Mouse (Mus musculus) kidney, embryonic 16.5 days (tissue): ENCODE results near the gene Atrx. TPM values are rescaled to one million over a fixed set of nuclear protein-coding genes. Genes with fewer than 3 reads are reported as not detected.
"Not testable (repeated sequence)": the region's sequence is repeated elsewhere in the genome, so short reads cannot be mapped to it uniquely, and the experiment has no call there.

Experiments
- ATAC-seq: fragments of 200-750 bp; cut with Nextera tagmentation; 2 replicates; pipeline ENCODE4 v1.8.0; 2017; ENCODE audit warnings: moderate TSS enrichment; ENCODE audit not compliant: low FRiP score, low TSS enrichment
- H3K27ac ChIP-seq: fragments of 300-500 bp; sonication (generic); 2 replicates; pipeline ENCODE4 v1.5.1; 2014; ENCODE audit warnings: low read length
- H3K27me3 ChIP-seq: fragments of 300-500 bp; sonication (generic); 2 replicates; pipeline ENCODE4 v1.6.1; 2014; ENCODE audit warnings: low read length, control low read depth, mixed read lengths; ENCODE audit not compliant: insufficient read depth
- H3K36me3 ChIP-seq: fragments of 300-500 bp; sonication (generic); 2 replicates; pipeline ENCODE4 v1.6.1; 2014; ENCODE audit warnings: low read length, control low read depth, mixed read lengths; ENCODE audit not compliant: insufficient read depth
- H3K4me1 ChIP-seq: fragments of 300-500 bp; sonication (generic); 2 replicates; pipeline ENCODE4 v1.6.1; 2014; ENCODE audit warnings: low read length, control low read depth, mixed read lengths; ENCODE audit not compliant: insufficient read depth
- H3K4me2 ChIP-seq: fragments of 300-500 bp; sonication (generic); replicated peaks from 2 replicates; pipeline ENCODE4 v1.6.1; 2014; ENCODE audit warnings: low read depth, low read length
- H3K4me3 ChIP-seq: fragments of 300-500 bp; sonication (generic); 2 replicates; pipeline ENCODE4 v1.5.1; 2014; ENCODE audit warnings: mild to moderate bottlenecking, low read length
- H3K9ac ChIP-seq: fragments of 300-500 bp; sonication (generic); replicated peaks from 2 replicates; pipeline ENCODE4 v1.6.1; 2014; ENCODE audit warnings: low read length
- H3K9me3 ChIP-seq: fragments of 300-500 bp; sonication (generic); 2 replicates; pipeline ENCODE4 v1.6.1; 2016; ENCODE audit warnings: low read length, control low read depth
- WGBS: fragments of 180-500 bp; shearing (Covaris S2); extraction: QIAGEN DNeasy Blood & Tissue Kit; methylation state at CpG from one replicate; pipeline ENCODE4 v1.1.7; 2014; 5-methylcytosine and 5-hydroxymethylcytosine counted together
- polyA plus RNA-seq: library from polyadenylated mRNA; unstranded; fragments of >200 nt; fragmentation: Nextera tagmentation; extraction: Ambion mirVana; gene quantifications from 2 replicates; pipeline ENCODE4 v1.2.1, GENCODE M21; 2015

The Atrx gene
- polyA plus RNA-seq, 1 experiment from 2014 or later, result 174 TPM

DNA sequence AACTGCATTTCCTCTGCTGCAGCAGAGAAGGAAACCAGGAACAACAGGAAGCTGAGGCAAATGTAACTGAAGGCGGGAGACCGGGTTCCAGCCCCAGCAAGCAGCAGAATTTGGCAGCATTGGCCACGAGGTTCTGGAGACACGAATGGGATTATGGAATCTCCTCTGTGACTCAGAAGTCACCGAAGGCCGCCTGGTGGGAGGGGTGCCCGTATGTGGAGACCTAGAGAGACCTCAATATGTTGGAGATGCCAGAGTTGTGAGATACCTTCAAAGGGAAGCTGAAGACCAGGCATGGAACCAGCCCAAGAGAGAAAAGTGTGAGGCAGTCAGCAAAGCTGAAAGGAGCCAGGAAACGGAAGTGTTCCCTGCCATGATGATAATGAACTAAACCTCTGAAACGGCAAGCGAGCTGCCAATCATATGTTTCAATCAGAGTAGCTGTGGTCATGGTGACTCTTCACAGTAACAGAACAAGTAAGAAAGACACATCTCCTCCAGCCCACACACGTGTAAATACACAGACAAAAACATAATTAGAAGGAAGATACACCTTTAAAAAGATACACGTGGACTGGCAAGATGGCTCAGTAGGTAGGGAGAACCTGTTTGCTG is 3.0 kb downstream of the Atrx start:
- no peaks in the 10 kb centered on the region for H3K27me3 ChIP-seq
- peaks cover 3% of the 10 kb centered on the region; the same call in 1 of the 2 replicates for H3K9me3 ChIP-seq
- WGBS, result 59% methylated on average over 12 of the region's 12 CpGs
- H3K4me1 ChIP-seq, result peaks cover 8% of the 10 kb centered on the region; the same call in 1 of the 2 replicates
- peak overlapping the region; percentile 57 for H3K4me2 ChIP-seq
- H3K4me3 ChIP-seq, result peak overlapping the region; percentile 11
- H3K36me3 ChIP-seq, result no peaks in the 10 kb centered on the region
- H3K27ac ChIP-seq, result no peak overlapping the region
- no peak overlapping the region for H3K9ac ChIP-seq
- ATAC-seq, result no peak

DNA sequence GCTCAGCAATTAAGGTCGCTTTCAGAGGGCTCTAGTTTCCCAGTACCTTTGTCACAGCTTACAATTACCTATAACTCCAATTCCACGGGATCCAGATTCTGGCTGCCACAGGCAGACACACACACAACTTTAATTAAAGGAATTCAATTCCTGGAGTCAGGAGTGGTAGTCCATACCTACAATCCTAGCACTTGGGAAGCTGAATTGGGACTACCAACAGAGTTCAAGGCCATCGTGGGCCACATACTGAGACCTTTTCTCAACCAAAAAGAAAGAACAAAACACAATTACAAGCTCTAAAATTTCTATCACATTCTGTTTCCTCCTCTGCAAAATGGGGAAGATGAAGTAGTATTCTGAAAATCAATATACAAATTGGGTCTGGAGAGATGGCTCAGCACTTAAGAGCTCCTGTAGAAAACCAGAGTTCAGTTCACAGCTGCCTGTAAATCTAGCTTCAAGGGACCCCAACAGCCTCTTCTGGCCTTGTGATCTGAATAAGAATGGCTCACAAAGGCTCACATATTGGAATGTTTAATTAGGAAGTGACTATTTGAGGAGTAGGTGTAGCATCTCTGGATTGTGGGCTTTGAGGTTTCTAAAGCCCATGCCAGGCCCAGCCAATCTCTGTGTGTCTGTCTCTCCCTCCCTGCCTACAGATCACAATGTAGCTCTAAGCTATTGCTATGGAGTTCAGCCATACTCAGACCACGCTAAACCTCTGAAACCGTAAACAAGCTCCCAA is 4.7 kb downstream of the Atrx start:
- no peak for ATAC-seq
- Histone ChIP-seq H3K9ac (no peak overlapping the region), H3K36me3 (no peaks in the 10 kb centered on the region), H3K4me1 (peaks cover 8% of the 10 kb centered on the region; the same call in 1 of the 2 replicates), H3K27ac (no peak overlapping the region), H3K4me2 (no peak overlapping the region), H3K27me3 (no peaks in the 10 kb centered on the region), H3K9me3 (peaks cover 3% of the 10 kb centered on the region; the same call in 1 of the 2 replicates), H3K4me3 (no peak overlapping the region)
- 87% methylated on average over 5 of the region's 5 CpGs for WGBS

DNA sequence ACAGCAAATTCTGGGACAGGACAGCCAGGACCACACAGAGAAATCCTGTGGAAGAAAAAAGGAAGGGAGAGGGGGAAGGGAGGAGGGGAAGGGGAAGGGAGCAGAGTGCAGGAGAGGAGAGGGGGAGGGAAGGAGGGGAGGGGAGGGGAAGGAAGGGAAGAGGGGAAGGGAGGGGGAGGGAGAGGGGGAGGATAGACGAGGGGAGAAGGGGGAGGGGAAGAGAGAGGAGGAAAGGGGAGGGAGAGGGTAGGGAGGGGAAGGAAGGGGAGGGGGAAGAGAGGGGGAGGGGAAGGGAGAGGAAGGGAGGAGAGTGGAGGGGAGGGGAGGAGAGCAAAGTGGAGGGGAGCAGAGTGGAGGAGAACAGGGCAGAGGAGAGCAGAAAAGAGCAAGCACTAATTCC is 5.3 kb downstream of the Atrx start:
- no peak overlapping the region for H3K9ac ChIP-seq
- H3K4me2 ChIP-seq, result no peak overlapping the region
- no peaks in the 10 kb centered on the region for H3K27me3 ChIP-seq
- H3K36me3 ChIP-seq, result no peaks in the 10 kb centered on the region
- 57% methylated on average over 1 of the region's 1 CpGs for WGBS
- no peak for ATAC-seq
- no peak overlapping the region for H3K4me3 ChIP-seq
- H3K4me1 ChIP-seq, result peaks cover 8% of the 10 kb centered on the region; the same call in 1 of the 2 replicates
- H3K9me3 ChIP-seq, result peaks cover 3% of the 10 kb centered on the region; the same call in 1 of the 2 replicates
- H3K27ac ChIP-seq, result no peak overlapping the region

GRCm38 (mm10) chrX:105922986-105923385 is 6.2 kb downstream of the Atrx start:
- not testable (repeated sequence) for H3K9ac ChIP-seq, H3K36me3 ChIP-seq, H3K4me2 ChIP-seq, H3K4me3 ChIP-seq, H3K4me1 ChIP-seq, H3K27ac ChIP-seq, H3K9me3 ChIP-seq, ATAC-seq, H3K27me3 ChIP-seq
- 90% methylated on average over 7 of the region's 7 CpGs for WGBS

DNA sequence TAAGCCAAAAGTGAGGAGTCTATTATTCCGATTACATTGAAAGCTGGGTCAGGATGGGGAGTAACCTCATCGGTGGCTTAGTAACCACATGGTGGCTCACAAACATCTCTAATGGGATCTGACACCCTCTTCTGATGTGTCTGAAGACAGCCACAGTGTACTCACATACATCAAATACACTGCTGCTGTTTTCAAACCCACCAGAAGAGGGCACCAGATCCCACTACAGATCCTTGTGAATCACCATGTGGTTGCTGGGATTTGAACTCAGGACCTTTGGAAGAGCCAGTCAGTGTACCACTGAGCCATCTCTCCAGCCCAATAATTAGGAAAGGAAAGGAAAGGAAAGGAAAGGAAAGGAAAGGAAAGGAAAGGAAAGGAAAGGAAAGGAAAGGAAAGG is 7.8 kb downstream of the Atrx start:
- WGBS, result 72% methylated on average over 2 of the region's 2 CpGs
- no peaks in the 10 kb centered on the region for H3K27me3 ChIP-seq

DNA sequence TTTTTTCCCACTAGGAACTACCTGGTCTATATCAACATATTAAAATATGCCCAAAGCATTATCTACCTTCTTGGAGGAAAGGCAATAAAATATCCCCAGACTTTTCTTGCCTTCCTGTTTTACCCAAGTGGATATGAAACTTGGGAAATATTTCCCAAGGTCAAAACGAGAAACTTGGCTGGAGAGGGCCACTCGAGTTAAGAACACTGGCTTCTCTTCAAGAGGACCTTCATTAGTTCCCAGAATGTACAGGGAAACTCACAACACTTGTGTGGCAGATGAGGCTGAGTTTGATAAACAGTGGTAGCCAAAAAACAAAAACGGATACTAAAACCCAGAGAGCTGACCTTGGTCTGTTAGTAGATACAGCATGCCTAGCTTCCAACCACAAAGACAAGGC is 17.5 kb downstream of the Atrx start:
- 0 out of 2 replicates have a peak, but pooled peaks cover 3% of the 10 kb centered on the region for H3K27me3 ChIP-seq
- WGBS, result 74% methylated on average over 3 of the region's 3 CpGs
- no peaks in the 10 kb centered on the region for H3K36me3 ChIP-seq
- no peak overlapping the region for H3K9ac ChIP-seq
- H3K4me3 ChIP-seq, result no peak overlapping the region
- no peaks in the 10 kb centered on the region for H3K9me3 ChIP-seq
- no peaks in the 10 kb centered on the region for H3K4me1 ChIP-seq
- H3K27ac ChIP-seq, result no peak overlapping the region
- no peak overlapping the region for H3K4me2 ChIP-seq
- ATAC-seq, result no peak

More for the DNA sequence above, 7.8 kb downstream of the Atrx start:
- Histone ChIP-seq H3K9ac (no peak overlapping the region), H3K27ac (no peak overlapping the region), H3K9me3 (peaks cover 3% of the 10 kb centered on the region; the same call in 1 of the 2 replicates), H3K4me1 (peaks cover 4% of the 10 kb centered on the region; the same call in 1 of the 2 replicates), H3K36me3 (no peaks in the 10 kb centered on the region), H3K4me2 (no peak overlapping the region), H3K4me3 (no peak overlapping the region)
- no peak for ATAC-seq

DNA sequence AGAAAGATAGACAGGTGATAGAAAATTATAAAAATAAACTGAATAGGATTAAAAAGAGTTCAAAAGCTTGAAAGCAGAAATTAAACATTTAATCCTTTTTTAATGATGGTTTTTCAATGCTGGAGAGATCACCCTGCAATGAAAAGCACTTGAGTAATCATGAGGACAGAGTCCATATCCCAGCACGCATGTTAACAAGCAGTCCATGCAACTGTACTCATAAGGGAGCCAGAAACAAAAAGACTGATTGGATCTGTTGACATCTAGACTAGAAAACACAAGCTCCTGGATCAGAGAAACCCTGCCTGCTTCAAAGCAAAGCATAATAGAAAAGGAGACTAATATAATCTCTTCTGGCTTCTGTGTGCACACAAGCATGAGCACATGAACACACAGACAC is 27.6 kb downstream of the Atrx start:
- Histone ChIP-seq H3K27ac (no peak overlapping the region), H3K4me2 (no peak overlapping the region), H3K27me3 (no peaks in the 10 kb centered on the region), H3K9me3 (no peaks in the 10 kb centered on the region), H3K9ac (no peak overlapping the region), H3K4me3 (no peak overlapping the region), H3K36me3 (no peaks in the 10 kb centered on the region), H3K4me1 (no peaks in the 10 kb centered on the region)
- WGBS, result 86% methylated on average over 1 of the region's 1 CpGs
- ATAC-seq, result no peak

DNA sequence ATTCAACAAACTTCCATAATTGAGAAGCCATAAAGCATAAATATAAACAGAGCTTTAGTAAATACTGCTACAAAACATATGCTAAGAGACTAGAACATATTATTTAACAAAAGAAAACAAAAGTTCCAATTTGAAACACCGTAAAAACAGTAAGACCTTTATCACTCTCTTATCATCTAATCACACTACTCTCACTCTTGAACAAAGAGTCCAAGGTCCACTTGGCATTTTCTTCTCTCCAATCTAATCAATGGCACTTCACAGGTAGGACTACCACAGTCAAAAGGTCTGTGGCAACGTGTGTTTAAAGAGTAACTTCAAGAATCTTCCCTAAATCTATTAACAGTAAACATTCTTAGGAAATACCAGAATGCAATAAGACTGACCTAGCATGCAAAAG is 42.3 kb downstream of the Atrx start:
- ATAC-seq, result no peak
- peaks cover 3% of the 10 kb centered on the region; the same call in 1 of the 2 replicates for H3K36me3 ChIP-seq
- H3K4me3 ChIP-seq, result no peak overlapping the region
- no peaks in the 10 kb centered on the region for H3K27me3 ChIP-seq
- no peak overlapping the region for H3K9ac ChIP-seq
- H3K9me3 ChIP-seq, result no peaks in the 10 kb centered on the region
- no peak overlapping the region for H3K27ac ChIP-seq
- no peak overlapping the region for H3K4me2 ChIP-seq
- no peaks in the 10 kb centered on the region for H3K4me1 ChIP-seq
- WGBS, result 73% methylated on average over 2 of the region's 2 CpGs

DNA sequence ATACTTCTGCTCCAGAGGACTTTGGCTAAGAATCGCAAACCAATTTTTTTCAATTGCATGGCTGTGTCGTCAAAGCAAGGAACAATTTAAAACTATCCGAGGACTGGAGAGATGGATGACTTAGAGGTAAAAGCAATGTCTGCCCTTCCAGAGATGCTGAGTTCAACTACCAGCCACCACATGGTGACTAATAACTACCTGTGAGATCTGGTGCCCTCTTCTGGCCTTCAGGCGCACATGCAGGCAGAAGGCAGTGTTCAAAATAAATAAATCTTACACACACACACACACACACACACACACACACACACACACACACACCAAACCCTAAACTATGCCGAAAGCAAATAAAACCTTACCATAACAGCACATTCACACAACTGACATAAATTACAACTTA is 64.8 kb downstream of the Atrx start:
- H3K27ac ChIP-seq, result no peak overlapping the region
- WGBS, result 78% methylated on average over 5 of the region's 5 CpGs
- ATAC-seq, result no peak
- no peak overlapping the region for H3K4me3 ChIP-seq
- H3K4me2 ChIP-seq, result no peak overlapping the region
- no peaks in the 10 kb centered on the region; the same call in 1 of the 2 replicates for H3K27me3 ChIP-seq
- peaks cover 5% of the 10 kb centered on the region for H3K36me3 ChIP-seq
- no peaks in the 10 kb centered on the region for H3K9me3 ChIP-seq
- H3K9ac ChIP-seq, result no peak overlapping the region
- no peaks in the 10 kb centered on the region for H3K4me1 ChIP-seq

DNA sequence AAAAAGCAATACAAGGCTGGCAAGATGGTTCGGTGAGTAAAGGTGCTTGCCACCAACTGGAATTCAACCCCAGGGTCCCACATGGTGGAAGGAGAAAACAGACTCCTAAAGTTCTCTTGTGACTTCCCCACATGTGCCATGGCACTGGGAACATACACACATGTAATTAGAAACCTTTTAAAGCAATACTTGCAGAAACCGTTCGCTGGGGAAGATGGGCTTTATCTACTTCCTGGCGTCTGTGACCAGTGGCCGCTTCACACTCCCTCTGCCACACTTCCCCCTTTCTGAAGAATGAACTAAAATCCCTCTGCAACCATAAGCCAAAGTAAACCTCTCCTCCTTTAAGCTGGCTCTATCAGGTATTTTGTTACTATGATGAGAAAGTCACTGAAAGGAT is 104.7 kb downstream of the Atrx start:
- no peak overlapping the region for H3K4me2 ChIP-seq
- peaks cover 2% of the 10 kb centered on the region; the same call in 1 of the 2 replicates for H3K27me3 ChIP-seq
- H3K36me3 ChIP-seq, result 0 out of 2 replicates have a peak, but pooled peaks cover 6% of the 10 kb centered on the region
- no peak overlapping the region for H3K27ac ChIP-seq
- ATAC-seq, result no peak
- H3K9me3 ChIP-seq, result no peaks in the 10 kb centered on the region
- WGBS, result 87% methylated on average over 5 of the region's 5 CpGs
- no peaks in the 10 kb centered on the region for H3K4me1 ChIP-seq
- H3K4me3 ChIP-seq, result no peak overlapping the region
- H3K9ac ChIP-seq, result no peak overlapping the region
